Mouse (Mus musculus) heart, postnatal 0 days (tissue): ENCODE measurements at regions not wholly inside any gene's neighbourhood (a gene's known extent, or its start where the extent isn't known, plus 50 kb on each side); places are given as distances from the start of the nearest gene placed in this dataset.

ENCODE experiments used
- CTCF ChIP-seq: IDR thresholded peaks from 2 replicates; pipeline ENCODE4 v1.5.1; 2016; ENCODE audit warnings: antibody characterized with exemption, control low read depth, low read depth
- EP300 ChIP-seq: IDR thresholded peaks from 2 replicates; pipeline ENCODE4 v1.6.1; 2016; ENCODE audit warnings: antibody characterized with exemption, low read depth

DNA sequence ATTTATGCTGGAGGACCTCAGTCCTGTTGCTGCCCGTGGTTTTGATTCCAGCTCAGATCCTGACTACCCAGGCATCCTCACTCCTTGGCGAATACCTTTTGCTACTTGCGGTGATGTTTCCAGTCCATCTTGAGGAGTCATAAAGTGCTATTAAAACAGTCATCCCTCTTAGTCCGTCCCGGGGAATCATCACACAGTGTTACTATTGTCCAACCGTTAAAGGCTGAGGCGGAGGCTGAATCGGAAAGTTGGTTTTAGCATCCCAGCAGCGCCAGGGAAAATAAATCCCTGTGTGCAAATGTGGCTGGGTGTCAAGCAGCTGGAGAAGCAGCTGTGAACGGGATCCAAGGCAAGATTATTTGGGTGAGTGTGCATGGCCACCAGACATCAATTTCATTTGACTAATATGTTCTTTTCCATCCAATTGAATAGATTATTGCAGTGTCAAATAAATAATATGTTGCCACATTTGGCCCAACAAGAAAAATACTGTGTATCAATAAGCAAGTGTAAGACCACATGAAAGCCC lies 2564.3 kb upstream of the Gm7489 start:
- TF ChIP-seq CTCF, result no peak
- no peak for TF ChIP-seq EP300
